Mouse (Mus musculus) MEL (cell line): ENCODE data around the gene Ergic1. TPM values are rescaled to one million over a fixed set of nuclear protein-coding genes. Genes with fewer than 3 reads are reported as not detected.
A peak's percentile ranks its signal among the peaks of the same experiment; 100 is the strongest.

ENCODE experiments used
- DNase-seq: peaks from one replicate; pipeline ENCODE4 v3.0.0; 2011; ENCODE audit warnings: low read depth, low spot score
- H3K27ac ChIP-seq: 2 replicates; pipeline ENCODE4 v1.5.1; 2012; ENCODE audit warnings: low read depth, mild to moderate bottlenecking, control low read depth, low read length, moderate library complexity; ENCODE audit not compliant: control insufficient read depth
- H3K27me3 ChIP-seq, 2 experiments: fragments of 150-350 bp in 1 of 2; sonication (generic) in 1 of 2; 2 replicates each; pipeline ENCODE4 v1.6.1; 2012; ENCODE audit warnings: low read length in 2 of 2, mild to moderate bottlenecking in 2 of 2, improper control_type of control experiment in 1 of 2, moderate library complexity in 1 of 2; ENCODE audit not compliant: insufficient read depth in 2 of 2, control insufficient read depth in 1 of 2
- H3K36me3 ChIP-seq, 2 experiments: 2 replicates each; pipeline ENCODE4 v1.6.1; 2012 to 2014; ENCODE audit warnings: low read length in 2 of 2, improper control_type of control experiment in 1 of 2, inconsistent platforms in 1 of 2, mild to moderate bottlenecking in 1 of 2; ENCODE audit not compliant: insufficient read depth in 2 of 2, control insufficient read depth in 1 of 2
- H3K4me1 ChIP-seq, 2 experiments: fragments of 150-350 bp in 1 of 2; sonication (generic) in 1 of 2; 2 replicates each; pipeline ENCODE4 v1.6.1; 2012; ENCODE audit warnings: low read length in 2 of 2, improper control_type of control experiment in 1 of 2, mild to moderate bottlenecking in 1 of 2; ENCODE audit not compliant: insufficient read depth in 2 of 2, control insufficient read depth in 1 of 2
- H3K4me3 ChIP-seq, 2 experiments: fragments of 150-350 bp in 1 of 2; sonication (generic) in 1 of 2; 2 replicates each; pipeline ENCODE4 v1.5.1; 2012; ENCODE audit warnings: low read depth in 2 of 2, low read length in 2 of 2, mild to moderate bottlenecking in 2 of 2, moderate library complexity in 2 of 2, control low read depth in 1 of 2, improper control_type of control experiment in 1 of 2; ENCODE audit not compliant: control insufficient read depth in 1 of 2, insufficient read depth in 1 of 2
- H3K79me2 ChIP-seq: 2 replicates; pipeline ENCODE4 v1.6.1; 2012; ENCODE audit warnings: mild to moderate bottlenecking, low read length, moderate library complexity; ENCODE audit not compliant: control insufficient read depth, poor library complexity, insufficient read depth
- H3K9ac ChIP-seq: 2 replicates; pipeline ENCODE4 v1.6.1; 2012; ENCODE audit warnings: low read depth, mild to moderate bottlenecking, control low read depth, low read length, moderate library complexity; ENCODE audit not compliant: control insufficient read depth, poor library complexity, severe bottlenecking
- H3K9me3 ChIP-seq: fragments of 150-350 bp; sonication (generic); replicated peaks from 2 replicates; pipeline ENCODE4 v1.6.1; 2012; ENCODE audit warnings: mild to moderate bottlenecking, low read length, improper control_type of control experiment, moderate library complexity; ENCODE audit not compliant: insufficient read depth
- BHLHE40 ChIP-seq: IDR thresholded peaks from 2 replicates; pipeline ENCODE4 v1.6.1; 2012; ENCODE audit warnings: low read depth, mild to moderate bottlenecking, inconsistent platforms, low read length, improper control_type of control experiment, borderline replicate concordance
- CHD1 ChIP-seq: IDR thresholded peaks from 2 replicates; pipeline ENCODE4 v1.6.1; 2012; ENCODE audit warnings: low read depth, mild to moderate bottlenecking, inconsistent platforms, low read length, improper control_type of control experiment
- CHD2 ChIP-seq: IDR thresholded peaks from 2 replicates; pipeline ENCODE4 v1.6.1; 2011; ENCODE audit warnings: low read length, improper control_type of control experiment
- CTCF ChIP-seq, 3 experiments: IDR thresholded peaks in 2 of 3; conservative IDR thresholded peaks in 1 of 3; 2 replicates each; pipeline ENCODE4 v1.5.1; 2011 to 2012; ENCODE audit warnings: low read length in 3 of 3, low read depth in 2 of 3, mild to moderate bottlenecking in 2 of 3, improper control_type of control experiment in 1 of 3, inconsistent platforms in 1 of 3, mixed read lengths in 1 of 3, moderate library complexity in 1 of 3; ENCODE audit not compliant: control insufficient read depth in 1 of 3, insufficient read depth in 1 of 3, poor library complexity in 1 of 3, severe bottlenecking in 1 of 3
- E2F4 ChIP-seq: IDR thresholded peaks from 2 replicates; pipeline ENCODE4 v1.6.1; 2011; ENCODE audit warnings: low read depth, low read length, improper control_type of control experiment, borderline replicate concordance
- ELF1 ChIP-seq: IDR thresholded peaks from 2 replicates; pipeline ENCODE4 v1.6.1; 2014; ENCODE audit warnings: low read depth, mild to moderate bottlenecking, inconsistent platforms, low read length, improper control_type of control experiment, moderate library complexity
- ETS1 ChIP-seq: IDR thresholded peaks from 2 replicates; pipeline ENCODE4 v1.6.1; 2012; ENCODE audit warnings: low read depth, mild to moderate bottlenecking, inconsistent platforms, low read length, improper control_type of control experiment, moderate library complexity
- GABPA ChIP-seq: IDR thresholded peaks from 2 replicates; pipeline ENCODE4 v1.6.1; 2012; ENCODE audit warnings: low read depth, mild to moderate bottlenecking, inconsistent platforms, low read length, improper control_type of control experiment, moderate library complexity
- GATA1 ChIP-seq: IDR thresholded peaks from 2 replicates; pipeline ENCODE4 v1.6.1; 2011; ENCODE audit warnings: low read depth, low read length, improper control_type of control experiment
- JUND ChIP-seq: IDR thresholded peaks from 2 replicates; pipeline ENCODE4 v1.6.1; 2011; ENCODE audit warnings: low read depth, mild to moderate bottlenecking, improper control_type of control experiment, low read length
- KAT2A ChIP-seq: conservative IDR thresholded peaks from 2 replicates; pipeline ENCODE4 v1.6.1; 2012; ENCODE audit warnings: low read depth, low read length, improper control_type of control experiment, inconsistent platforms
- MAFK ChIP-seq: IDR thresholded peaks from 2 replicates; pipeline ENCODE4 v1.6.1; 2011; ENCODE audit warnings: low read depth, mild to moderate bottlenecking, low read length, improper control_type of control experiment, borderline replicate concordance
- MAX ChIP-seq: IDR thresholded peaks from 2 replicates; pipeline ENCODE4 v1.6.1; 2011; ENCODE audit warnings: low read length, improper control_type of control experiment
- MAZ ChIP-seq: IDR thresholded peaks from 2 replicates; pipeline ENCODE4 v1.6.1; 2012; ENCODE audit warnings: low read depth, mild to moderate bottlenecking, inconsistent platforms, low read length, improper control_type of control experiment
- MEF2A ChIP-seq: IDR thresholded peaks from 2 replicates; pipeline ENCODE4 v1.6.1; 2014; ENCODE audit warnings: low read depth, mild to moderate bottlenecking, inconsistent platforms, low read length, improper control_type of control experiment; ENCODE audit not compliant: poor library complexity, insufficient replicate concordance, severe bottlenecking; ENCODE audit errors: extremely low read depth
- MXI1 ChIP-seq: IDR thresholded peaks from 2 replicates; pipeline ENCODE4 v1.6.1; 2011; ENCODE audit warnings: mild to moderate bottlenecking, low read depth, low read length, improper control_type of control experiment
- MYB ChIP-seq: IDR thresholded peaks from 2 replicates; pipeline ENCODE4 v1.6.1; 2011; ENCODE audit warnings: mild to moderate bottlenecking, low read depth, low read length, improper control_type of control experiment
- NELFE ChIP-seq: IDR thresholded peaks from 2 replicates; pipeline ENCODE4 v1.6.1; 2011; ENCODE audit warnings: low read depth, low read length, improper control_type of control experiment
- NRF1 ChIP-seq: IDR thresholded peaks from 2 replicates; pipeline ENCODE4 v1.6.1; 2014; ENCODE audit warnings: low read depth, mild to moderate bottlenecking, inconsistent platforms, low read length, improper control_type of control experiment, moderate library complexity; ENCODE audit not compliant: poor library complexity, insufficient read depth, severe bottlenecking
- POLR2A ChIP-seq, 2 experiments: IDR thresholded peaks; 2 replicates each; pipeline ENCODE4 v1.6.1; 2011 to 2012; ENCODE audit warnings: low read length in 2 of 2, mild to moderate bottlenecking in 2 of 2, control low read depth in 1 of 2, improper control_type of control experiment in 1 of 2, low read depth in 1 of 2, moderate library complexity in 1 of 2; ENCODE audit not compliant: control insufficient read depth in 1 of 2, insufficient read depth in 1 of 2, poor library complexity in 1 of 2
- POLR2AphosphoS2 ChIP-seq: IDR thresholded peaks from 2 replicates; pipeline ENCODE4 v1.6.1; 2011; ENCODE audit warnings: low read length, improper control_type of control experiment
- POLR2AphosphoS5 ChIP-seq: IDR thresholded peaks from 2 replicates; pipeline ENCODE4 v1.6.1; 2012; ENCODE audit warnings: low read depth, borderline replicate concordance, mild to moderate bottlenecking, inconsistent platforms, low read length, moderate library complexity, mixed read lengths
- RAD21 ChIP-seq: IDR thresholded peaks from 2 replicates; pipeline ENCODE4 v1.6.1; 2011; ENCODE audit warnings: mild to moderate bottlenecking, low read depth, low read length, improper control_type of control experiment
- RCOR1 ChIP-seq: IDR thresholded peaks from 2 replicates; pipeline ENCODE4 v1.6.1; 2012; ENCODE audit warnings: low read depth, mild to moderate bottlenecking, inconsistent platforms, low read length, improper control_type of control experiment
- SMC3 ChIP-seq: IDR thresholded peaks from 2 replicates; pipeline ENCODE4 v1.6.1; 2011; ENCODE audit warnings: low read depth, low read length, improper control_type of control experiment
- TAL1 ChIP-seq: IDR thresholded peaks from 2 replicates; pipeline ENCODE4 v1.6.1; 2012; ENCODE audit warnings: mild to moderate bottlenecking, inconsistent platforms, low read length, moderate library complexity, mixed read lengths
- TBP ChIP-seq: IDR thresholded peaks from 2 replicates; pipeline ENCODE4 v1.8.0; 2011; ENCODE audit warnings: low read depth, low read length, improper control_type of control experiment
- TCF12 ChIP-seq: IDR thresholded peaks from 2 replicates; pipeline ENCODE4 v1.6.1; 2014; ENCODE audit warnings: low read depth, mild to moderate bottlenecking, inconsistent platforms, low read length, improper control_type of control experiment, moderate library complexity
- UBTF ChIP-seq: IDR thresholded peaks from 2 replicates; pipeline ENCODE4 v1.6.1; 2012; ENCODE audit warnings: low read depth, mild to moderate bottlenecking, inconsistent platforms, low read length, improper control_type of control experiment, moderate library complexity, borderline replicate concordance; ENCODE audit not compliant: insufficient read depth
- USF2 ChIP-seq, 2 experiments: IDR thresholded peaks; 2 replicates each; pipeline ENCODE4 v1.6.1; 2011 to 2012; ENCODE audit warnings: improper control_type of control experiment in 2 of 2, low read length in 2 of 2, borderline replicate concordance in 1 of 2, inconsistent platforms in 1 of 2, low read depth in 1 of 2, mild to moderate bottlenecking in 1 of 2; ENCODE audit not compliant: insufficient read depth in 1 of 2
- ZKSCAN1 ChIP-seq: IDR thresholded peaks from 2 replicates; pipeline ENCODE4 v1.6.1; 2012; ENCODE audit warnings: low read depth, mild to moderate bottlenecking, inconsistent platforms, low read length, improper control_type of control experiment, moderate library complexity
- ZMIZ1 ChIP-seq: IDR thresholded peaks from 2 replicates; pipeline ENCODE4 v1.6.1; 2012; ENCODE audit warnings: low read depth, mild to moderate bottlenecking, inconsistent platforms, low read length, improper control_type of control experiment, moderate library complexity
- ZNF384 ChIP-seq: IDR thresholded peaks from 2 replicates; pipeline ENCODE4 v1.6.1; 2012; ENCODE audit warnings: low read depth, mild to moderate bottlenecking, inconsistent platforms, low read length, improper control_type of control experiment
- polyA plus RNA-seq, 2 experiments: library from polyadenylated mRNA; stranded (reverse) in 1 of 2; unstranded in 1 of 2; fragments of >175 nt in 1 of 2; fragments of >200 nt in 1 of 2; gene quantifications; 2 replicates each; pipeline versions ENCODE4 v1.2.1 to v1.2.4; 2012; ENCODE audit warnings: low replicate concordance in 2 of 2, low read depth in 1 of 2; ENCODE audit not compliant: insufficient read length in 2 of 2, insufficient read depth in 1 of 2, missing spikeins in 1 of 2
- total RNA-seq: library from RNA; depleted of rRNA; stranded (reverse); fragments of 300-350 nt; gene quantifications from 2 replicates; pipeline ENCODE4 v1.2.3, GENCODE M21; 2012

Ergic1 gene
- total and polyA plus RNA-seq, 3 experiments, result 78.5 to 730 (median 95.6) TPM

- TF ChIP-seq POLR2AphosphoS5 (no peak), ETS1 (peak; percentile 50; the same call in 1 of the 2 replicates)
These were observed 100.9 kb downstream of the Ergic1 start (continued) for GRCm38 (mm10) chr17:26662204-26662603.

GRCm38 (mm10) chr17:26662978-26663683 lies 101.8 kb downstream of the Ergic1 start, which contains the start of gene Atp6v0e:
Gene Atp6v0e (plus strand): TSS chr17:26663231.
- Histone ChIP-seq H3K36me3 (peaks cover 0 to 9% of the 10 kb centered on the region in 2 experiments; a peak in 2 of 4 replicates), H3K27ac (peak within 1 kb of the TSS; percentile 69), H3K9ac (peak within 1 kb of the TSS; percentile 69), H3K9me3 (no peaks in the 10 kb centered on the region), H3K27me3 (no peaks in the 10 kb centered on the region), H3K4me1 (peaks cover 2 to 13% of the 10 kb centered on the region in 2 experiments; a peak in 3 of 4 replicates), H3K79me2 (peaks cover 3% of the 10 kb centered on the region; the same call in 1 of the 2 replicates), H3K4me3 (peak within 1 kb of the TSS; percentile 71 to 73)
- DNase-seq, result peak; percentile 99
- TF ChIP-seq RAD21, result peak; percentile 49
- TF ChIP-seq E2F4, result no peak
- TF ChIP-seq ETS1, result peak; percentile 46; the same call in 1 of the 2 replicates
- TF ChIP-seq SMC3, result peak; percentile 68
- TF ChIP-seq NELFE, result peak; percentile 93
- TF ChIP-seq GABPA, result peak; percentile 65; the same call in 1 of the 2 replicates
- peak; percentile 83 for TF ChIP-seq POLR2AphosphoS2
- TF ChIP-seq BHLHE40, result peak; percentile 31; the same call in 1 of the 2 replicates
- TF ChIP-seq ZMIZ1, result 0 out of 2 replicates have a peak, but pooled peaks have one; percentile 35
- peak; percentile 95 for TF ChIP-seq ELF1
- TF ChIP-seq MAX, result peak; percentile 57
- peak; percentile 61 for TF ChIP-seq TCF12
- TF ChIP-seq POLR2A (IDR thresholded peaks at IDR 0.05; ENCODE audit: control insufficient read depth in 1 of 2, insufficient read depth in 1 of 2, low read depth in 1 of 2, low read length in 2 of 2, poor library complexity in 1 of 2), result peak in 1 of 2 experiments; percentile 96; a peak in 3 of 4 replicates
- TF ChIP-seq ZKSCAN1, result no peak
- no peak for TF ChIP-seq ZNF384
- no peak for TF ChIP-seq MAFK
- TF ChIP-seq MAZ, result 0 out of 2 replicates have a peak, but pooled peaks have one; percentile 9
- TF ChIP-seq MXI1, result peak; percentile 69; the same call in 1 of the 2 replicates
- no peak for TF ChIP-seq POLR2AphosphoS5
- TF ChIP-seq TAL1, result no peak
- peak; percentile 46; the same call in 1 of the 2 replicates for TF ChIP-seq NRF1
- no peak for TF ChIP-seq CHD1
- TF ChIP-seq KAT2A, result peak; percentile 81
- TF ChIP-seq CHD2, result no peak
- TF ChIP-seq RCOR1, result peak; percentile 45; the same call in 1 of the 2 replicates
- TF ChIP-seq UBTF, result no peak
- TF ChIP-seq MYB, result no peak
- peak; percentile 90 to 97 (median 95) for TF ChIP-seq CTCF (IDR thresholded peaks at IDR 0.05 in 2 of 3, conservative IDR thresholded peaks at IDR 0.05 in 1 of 3; ENCODE audit: control insufficient read depth in 1 of 3, insufficient read depth in 1 of 3, low read depth in 2 of 3, low read length in 3 of 3, poor library complexity in 1 of 3, severe bottlenecking in 1 of 3)
- TF ChIP-seq MEF2A, result no peak
- TF ChIP-seq GATA1, result 0 out of 2 replicates have a peak, but pooled peaks have one; percentile 14
- TF ChIP-seq USF2 (IDR thresholded peaks at IDR 0.05; ENCODE audit: borderline replicate concordance in 1 of 2, insufficient read depth in 1 of 2, low read depth in 1 of 2, low read length in 2 of 2), result no peak
- no peak for TF ChIP-seq JUND
- TF ChIP-seq TBP, result peak; percentile 80
